Mouse (Mus musculus) liver, adult 2 months (tissue): ENCODE data around the gene Ric8a.

Experiments used
- CTCF ChIP-seq: fragments of 200-500 bp; IDR thresholded peaks from 2 replicates; pipeline ENCODE4 v1.5.1; 2011; ENCODE audit warnings: low read depth, low read length, control low read depth
- POLR2A ChIP-seq: fragments of 200-500 bp; IDR thresholded peaks from 2 replicates; pipeline ENCODE4 v1.6.1; 2011; ENCODE audit warnings: low read length, control low read depth; ENCODE audit not compliant: insufficient read depth; ENCODE audit errors: extremely low read depth

GRCm38 (mm10) chr7:140874224-140874623, 17.5 kb downstream of the Ric8a start:
- no peak for TF ChIP-seq CTCF
- no peak for TF ChIP-seq POLR2A
